Mouse (Mus musculus): ENCODE measurements around the gene Mgat5. TPM values are rescaled to one million over a fixed set of nuclear protein-coding genes. Genes with fewer than 3 reads are reported as not detected.

Gene Mgat5
- polyA plus RNA-seq, 1 experiment, result 30.5 TPM

GRCm38 (mm10) chr1:127415896-127416295, 211.1 kb downstream of the Mgat5 start:
- no peak overlapping the region for H3K4me3 ChIP-seq (replicated peaks; ENCODE audit: insufficient read depth, low read depth, low read length)
- 94% methylated on average over 1 of the region's 1 CpGs for WGBS
- TF ChIP-seq POLR2A (IDR thresholded peaks at IDR 0.05; ENCODE audit: borderline replicate concordance, insufficient read depth, low read length), result no peak
- no peak for TF ChIP-seq CTCF (IDR thresholded peaks at IDR 0.05; ENCODE audit: borderline replicate concordance, insufficient read depth, low read depth, low read length)
- H3K27ac ChIP-seq (ENCODE audit: insufficient read depth, low read length), result no peak overlapping the region
- H3K27me3 ChIP-seq (ENCODE audit: control insufficient read depth, insufficient read depth, low read length), result no peaks in the 10 kb centered on the region
- no peaks in the 10 kb centered on the region; the same call in 1 of the 2 replicates for H3K4me1 ChIP-seq (ENCODE audit: control insufficient read depth, insufficient read depth, low read length)
- DNase-seq, result no peak

- H3K27me3 ChIP-seq (ENCODE audit: control insufficient read depth, insufficient read depth, low read length), result no peaks in the 10 kb centered on the region
- TF ChIP-seq CTCF (IDR thresholded peaks at IDR 0.05; ENCODE audit: borderline replicate concordance, insufficient read depth, low read depth, low read length) (no peak), POLR2A (IDR thresholded peaks at IDR 0.05; ENCODE audit: borderline replicate concordance, insufficient read depth, low read length) (no peak)
- H3K27ac ChIP-seq (ENCODE audit: insufficient read depth, low read length), result no peak overlapping the region
- H3K4me3 ChIP-seq (replicated peaks; ENCODE audit: insufficient read depth, low read depth, low read length), result no peak overlapping the region
- 89% methylated on average over 1 of the region's 1 CpGs for WGBS
- H3K4me1 ChIP-seq (ENCODE audit: control insufficient read depth, insufficient read depth, low read length), result no peaks in the 10 kb centered on the region; the same call in 1 of the 2 replicates
- DNase-seq, result no peak
Observed at GRCm38 (mm10) chr1:127416971-127417370, 212.2 kb downstream of the Mgat5 start.

GRCm38 (mm10) chr1:127418916-127419575, 214.2 kb downstream of the Mgat5 start:
- no peaks in the 10 kb centered on the region for H3K27me3 ChIP-seq (ENCODE audit: control insufficient read depth, insufficient read depth, low read length)
- 71% methylated on average over 4 of the region's 4 CpGs for WGBS
- no peak for DNase-seq

GRCm38 (mm10) chr1:127419581-127419980, 214.8 kb downstream of the Mgat5 start:
- no peak for DNase-seq
- TF ChIP-seq POLR2A (IDR thresholded peaks at IDR 0.05; ENCODE audit: borderline replicate concordance, insufficient read depth, low read length), result no peak
- no peak for TF ChIP-seq CTCF (IDR thresholded peaks at IDR 0.05; ENCODE audit: borderline replicate concordance, insufficient read depth, low read depth, low read length)
- Histone ChIP-seq H3K27me3 (ENCODE audit: control insufficient read depth, insufficient read depth, low read length) (no peaks in the 10 kb centered on the region), H3K4me1 (ENCODE audit: control insufficient read depth, insufficient read depth, low read length) (no peaks in the 10 kb centered on the region; the same call in none of the 2 replicates), H3K4me3 (replicated peaks; ENCODE audit: insufficient read depth, low read depth, low read length) (no peak overlapping the region), H3K27ac (ENCODE audit: insufficient read depth, low read length) (no peak overlapping the region)
- 71% methylated on average over 7 of the region's 7 CpGs for WGBS

More at GRCm38 (mm10) chr1:127418916-127419575, 214.2 kb downstream of the Mgat5 start:
- no peak overlapping the region for H3K27ac ChIP-seq (ENCODE audit: insufficient read depth, low read length)
- no peak for TF ChIP-seq CTCF (IDR thresholded peaks at IDR 0.05; ENCODE audit: borderline replicate concordance, insufficient read depth, low read depth, low read length)
- no peak for TF ChIP-seq POLR2A (IDR thresholded peaks at IDR 0.05; ENCODE audit: borderline replicate concordance, insufficient read depth, low read length)
- no peak overlapping the region for H3K4me3 ChIP-seq (replicated peaks; ENCODE audit: insufficient read depth, low read depth, low read length)
- H3K4me1 ChIP-seq (ENCODE audit: control insufficient read depth, insufficient read depth, low read length), result no peaks in the 10 kb centered on the region; the same call in 1 of the 2 replicates

GRCm38 (mm10) chr1:127420383-127420782, 215.6 kb downstream of the Mgat5 start:
- Histone ChIP-seq H3K27me3 (ENCODE audit: control insufficient read depth, insufficient read depth, low read length) (no peaks in the 10 kb centered on the region), H3K4me3 (replicated peaks; ENCODE audit: insufficient read depth, low read depth, low read length) (no peak overlapping the region), H3K4me1 (ENCODE audit: control insufficient read depth, insufficient read depth, low read length) (no peaks in the 10 kb centered on the region; the same call in none of the 2 replicates), H3K27ac (ENCODE audit: insufficient read depth, low read length) (no peak overlapping the region)
- 68% methylated on average over 13 of the region's 13 CpGs for WGBS
- no peak for TF ChIP-seq CTCF (IDR thresholded peaks at IDR 0.05; ENCODE audit: borderline replicate concordance, insufficient read depth, low read depth, low read length)
- TF ChIP-seq POLR2A (IDR thresholded peaks at IDR 0.05; ENCODE audit: borderline replicate concordance, insufficient read depth, low read length), result no peak
- no peak for DNase-seq

- WGBS, result 80% methylated on average over 15 of the region's 15 CpGs
- H3K27me3 ChIP-seq (ENCODE audit: control insufficient read depth, insufficient read depth, low read length), result no peaks in the 10 kb centered on the region
- no peak overlapping the region for H3K4me3 ChIP-seq (replicated peaks; ENCODE audit: insufficient read depth, low read depth, low read length)
- no peak for TF ChIP-seq POLR2A (IDR thresholded peaks at IDR 0.05; ENCODE audit: borderline replicate concordance, insufficient read depth, low read length)
- no peak for TF ChIP-seq CTCF (IDR thresholded peaks at IDR 0.05; ENCODE audit: borderline replicate concordance, insufficient read depth, low read depth, low read length)
- H3K4me1 ChIP-seq (ENCODE audit: control insufficient read depth, insufficient read depth, low read length), result no peaks in the 10 kb centered on the region; the same call in none of the 2 replicates
- no peak for DNase-seq
- no peak overlapping the region for H3K27ac ChIP-seq (ENCODE audit: insufficient read depth, low read length)
Observed at GRCm38 (mm10) chr1:127420795-127421194, 216.0 kb downstream of the Mgat5 start.

GRCm38 (mm10) chr1:127422565-127422964, 217.8 kb downstream of the Mgat5 start:
- Histone ChIP-seq H3K4me1 (ENCODE audit: control insufficient read depth, insufficient read depth, low read length) (no peaks in the 10 kb centered on the region; the same call in none of the 2 replicates), H3K4me3 (replicated peaks; ENCODE audit: insufficient read depth, low read depth, low read length) (no peak overlapping the region), H3K27me3 (ENCODE audit: control insufficient read depth, insufficient read depth, low read length) (no peaks in the 10 kb centered on the region), H3K27ac (ENCODE audit: insufficient read depth, low read length) (no peak overlapping the region)
- TF ChIP-seq POLR2A (IDR thresholded peaks at IDR 0.05; ENCODE audit: borderline replicate concordance, insufficient read depth, low read length), result no peak
- TF ChIP-seq CTCF (IDR thresholded peaks at IDR 0.05; ENCODE audit: borderline replicate concordance, insufficient read depth, low read depth, low read length), result no peak
- DNase-seq, result peak; percentile 33 to 54
- 31% methylated on average over 4 of the region's 4 CpGs for WGBS

- peak in 1 of 2 experiments; percentile 64 for DNase-seq
- Histone ChIP-seq H3K27ac (ENCODE audit: insufficient read depth, low read length) (no peak overlapping the region), H3K4me3 (replicated peaks; ENCODE audit: insufficient read depth, low read depth, low read length) (no peak overlapping the region), H3K27me3 (ENCODE audit: control insufficient read depth, insufficient read depth, low read length) (no peaks in the 10 kb centered on the region), H3K4me1 (ENCODE audit: control insufficient read depth, insufficient read depth, low read length) (no peaks in the 10 kb centered on the region; the same call in none of the 2 replicates)
- TF ChIP-seq POLR2A (IDR thresholded peaks at IDR 0.05; ENCODE audit: borderline replicate concordance, insufficient read depth, low read length) (no peak), CTCF (IDR thresholded peaks at IDR 0.05; ENCODE audit: borderline replicate concordance, insufficient read depth, low read depth, low read length) (no peak)
- WGBS, result 40% methylated on average over 6 of the region's 6 CpGs
Observed at GRCm38 (mm10) chr1:127425021-127425532, 220.3 kb downstream of the Mgat5 start.
